Mouse (Mus musculus) stomach, postnatal 0 days (tissue): Measurements from ENCODE around the gene Reln. TPM values are rescaled to one million over a fixed set of nuclear protein-coding genes. Genes with fewer than 3 reads are reported as not detected.

Experiments
- ATAC-seq: fragments of 200-750 bp; cut with Nextera tagmentation; 2 replicates; pipeline ENCODE4 v1.8.0; 2017; ENCODE audit not compliant: low FRiP score, low TSS enrichment
- DNase-seq: peaks from one replicate; pipeline ENCODE4 v3.0.0-alpha.2; 2016; ENCODE audit warnings: low spot score
- H3K27ac ChIP-seq: fragments of 300-500 bp; sonication (generic); replicated peaks from 2 replicates; pipeline ENCODE4 v1.5.1; 2014; ENCODE audit warnings: mild to moderate bottlenecking, control low read depth
- H3K27me3 ChIP-seq: fragments of 300-500 bp; sonication (generic); 2 replicates; pipeline ENCODE4 v1.6.1; 2014; ENCODE audit warnings: low read length; ENCODE audit not compliant: control insufficient read depth, insufficient read depth
- H3K36me3 ChIP-seq: fragments of 300-500 bp; sonication (generic); 2 replicates; pipeline ENCODE4 v1.6.1; 2014; ENCODE audit warnings: low read length, mixed read lengths; ENCODE audit not compliant: control insufficient read depth, insufficient read depth
- H3K4me1 ChIP-seq: fragments of 300-500 bp; sonication (generic); replicated peaks from 2 replicates; pipeline ENCODE4 v1.6.1; 2014; ENCODE audit warnings: antibody characterized with exemption; ENCODE audit not compliant: control insufficient read depth, insufficient read depth
- H3K4me2 ChIP-seq: fragments of 300-500 bp; sonication (generic); replicated peaks from 2 replicates; pipeline ENCODE4 v1.6.1; 2014; ENCODE audit warnings: low read depth, mild to moderate bottlenecking, control low read depth, moderate library complexity
- H3K4me3 ChIP-seq: fragments of 300-500 bp; sonication (generic); 2 replicates; pipeline ENCODE4 v1.5.1; 2014; ENCODE audit warnings: low read depth, low read length, control low read depth
- H3K9ac ChIP-seq: fragments of 300-500 bp; sonication (generic); 2 replicates; pipeline ENCODE4 v1.6.1; 2014; ENCODE audit warnings: mild to moderate bottlenecking, low read length, control low read depth, mixed read lengths
- H3K9me3 ChIP-seq: fragments of 300-500 bp; sonication (generic); 2 replicates; pipeline ENCODE4 v1.6.1; 2016; ENCODE audit warnings: low read length; ENCODE audit not compliant: control insufficient read depth
- CTCF ChIP-seq: IDR thresholded peaks from 2 replicates; pipeline ENCODE4 v1.5.1; 2016; ENCODE audit warnings: antibody characterized with exemption, low read depth, mild to moderate bottlenecking, moderate library complexity
- EP300 ChIP-seq: optimal IDR thresholded peaks from 2 replicates; pipeline ENCODE3; 2016; ENCODE audit warnings: antibody characterized with exemption
- WGBS: fragments of 180-500 bp; shearing (Covaris S2); extraction: QIAGEN DNeasy Blood & Tissue Kit; methylation state at CpG from one replicate; pipeline ENCODE4 v1.1.7; 2014; 5-methylcytosine and 5-hydroxymethylcytosine counted together
- polyA plus RNA-seq: library from polyadenylated mRNA; unstranded; fragments of >200 nt; fragmentation: Nextera tagmentation; extraction: Ambion mirVana; gene quantifications from 2 replicates; pipeline ENCODE4 v1.2.1, GENCODE M21; 2015

The Reln gene
- polyA plus RNA-seq, 1 experiment from 2014 or later: 1.6 TPM

DNA sequence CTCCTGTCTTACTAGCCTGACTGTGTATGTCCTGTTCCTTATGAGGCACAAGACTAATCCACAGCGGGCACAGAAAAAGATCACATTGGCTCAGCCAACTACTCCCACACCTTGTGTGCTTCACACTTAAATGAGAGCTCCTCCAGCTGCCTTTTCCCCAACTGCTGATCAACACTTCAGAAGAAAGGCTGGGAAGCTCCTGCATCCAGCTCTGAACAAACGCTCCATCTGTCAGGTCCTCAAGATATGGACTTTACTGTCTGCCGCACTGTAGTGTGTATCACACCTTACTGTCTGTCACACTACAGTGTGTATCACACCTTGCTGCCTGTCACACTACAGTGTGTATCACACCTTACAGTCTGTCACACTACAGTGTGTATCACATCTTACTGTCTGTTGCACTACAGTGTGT is 82.1 kb downstream of the Reln start:
- Histone ChIP-seq H3K36me3 (no peaks in the 10 kb centered on the region), H3K9ac (no peak overlapping the region), H3K27ac (no peak overlapping the region), H3K4me1 (no peaks in the 10 kb centered on the region), H3K9me3 (no peaks in the 10 kb centered on the region), H3K4me3 (no peak overlapping the region), H3K27me3 (no peaks in the 10 kb centered on the region), H3K4me2 (no peak overlapping the region)
- WGBS: 76% methylated on average over 3 of the region's 3 CpGs
- ATAC-seq: no peak
- DNase-seq: no peak
- TF ChIP-seq CTCF (no peak), EP300 (no peak)

DNA sequence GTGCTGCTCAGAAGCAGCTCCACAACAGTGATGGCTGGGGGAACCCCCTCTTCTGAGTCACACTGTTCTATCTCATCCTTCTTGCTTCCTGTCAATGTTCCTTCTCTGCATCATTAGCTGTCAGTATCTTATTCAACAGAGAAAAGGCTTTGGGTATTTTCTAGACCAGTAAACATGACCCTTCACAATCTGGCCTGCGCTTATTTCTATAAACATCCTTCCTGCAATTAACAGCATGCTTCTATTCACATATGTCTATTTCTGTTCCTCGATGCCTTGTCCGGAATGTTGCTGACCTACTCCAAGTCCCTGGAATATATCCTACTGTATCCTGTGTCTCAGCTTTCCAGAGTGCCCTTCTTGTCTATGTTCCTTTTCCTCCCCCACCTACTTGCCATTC is 89.2 kb downstream of the Reln start:
- Histone ChIP-seq H3K27me3 (no peaks in the 10 kb centered on the region), H3K9ac (no peak overlapping the region), H3K36me3 (no peaks in the 10 kb centered on the region), H3K4me3 (no peak overlapping the region), H3K9me3 (no peaks in the 10 kb centered on the region), H3K4me2 (no peak overlapping the region), H3K4me1 (no peaks in the 10 kb centered on the region), H3K27ac (no peak overlapping the region)
- DNase-seq (no peak), ATAC-seq (no peak)
- TF ChIP-seq EP300 (no peak), CTCF (no peak)
- WGBS: 73% methylated on average over 3 of the region's 3 CpGs

DNA sequence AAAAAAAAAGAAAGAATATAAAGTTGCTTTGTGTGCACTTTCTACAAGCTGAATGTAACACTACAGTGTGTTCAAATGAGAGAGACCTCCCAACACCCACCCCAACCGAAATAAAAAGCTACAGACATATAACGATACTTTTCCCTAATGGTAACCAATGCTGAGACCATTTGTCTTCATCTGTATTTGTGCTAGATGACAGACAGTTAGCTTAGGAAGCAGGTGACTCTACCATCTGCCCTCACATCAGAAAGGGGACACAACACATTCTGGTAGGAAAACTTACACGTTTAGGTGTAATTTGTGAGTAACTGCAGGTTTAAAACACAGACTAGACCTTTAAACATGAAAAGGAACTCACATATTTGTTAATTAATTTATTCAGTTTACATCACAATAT is 90.6 kb downstream of the Reln start:
- 72% methylated on average over 3 of the region's 3 CpGs for WGBS
- Histone ChIP-seq H3K4me1 (no peaks in the 10 kb centered on the region), H3K27me3 (no peaks in the 10 kb centered on the region), H3K4me2 (no peak overlapping the region), H3K4me3 (no peak overlapping the region), H3K9ac (no peak overlapping the region), H3K9me3 (no peaks in the 10 kb centered on the region), H3K36me3 (no peaks in the 10 kb centered on the region), H3K27ac (no peak overlapping the region)
- ATAC-seq (no peak), DNase-seq (no peak)
- TF ChIP-seq EP300: no peak
- no peak for TF ChIP-seq CTCF

DNA sequence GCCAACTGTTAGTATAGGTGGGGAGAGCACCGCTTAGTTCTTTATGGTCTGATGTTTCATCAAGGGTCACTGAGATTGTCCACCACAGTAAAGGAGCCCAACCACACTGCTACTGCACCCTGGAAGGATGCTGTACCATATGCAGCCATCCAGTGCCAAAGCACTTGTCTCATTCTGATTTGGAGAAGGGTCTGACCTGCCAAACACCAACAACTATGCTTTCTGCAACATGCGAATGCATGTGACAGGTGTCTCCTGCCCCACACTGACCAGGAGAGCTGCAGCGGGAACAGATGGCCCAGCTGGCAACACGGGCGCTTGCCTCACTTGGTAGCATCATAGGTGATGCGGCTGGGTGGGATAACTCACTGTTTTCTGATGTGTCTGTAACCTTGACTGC is 91.2 kb downstream of the Reln start:
- 89% methylated on average over 6 of the region's 6 CpGs for WGBS
- Histone ChIP-seq H3K4me1 (no peaks in the 10 kb centered on the region), H3K36me3 (no peaks in the 10 kb centered on the region), H3K27ac (no peak overlapping the region), H3K9ac (no peak overlapping the region), H3K4me3 (no peak overlapping the region), H3K4me2 (no peak overlapping the region), H3K9me3 (no peaks in the 10 kb centered on the region), H3K27me3 (no peaks in the 10 kb centered on the region)
- ATAC-seq: no peak
- TF ChIP-seq CTCF: no peak
- no peak for DNase-seq

DNA sequence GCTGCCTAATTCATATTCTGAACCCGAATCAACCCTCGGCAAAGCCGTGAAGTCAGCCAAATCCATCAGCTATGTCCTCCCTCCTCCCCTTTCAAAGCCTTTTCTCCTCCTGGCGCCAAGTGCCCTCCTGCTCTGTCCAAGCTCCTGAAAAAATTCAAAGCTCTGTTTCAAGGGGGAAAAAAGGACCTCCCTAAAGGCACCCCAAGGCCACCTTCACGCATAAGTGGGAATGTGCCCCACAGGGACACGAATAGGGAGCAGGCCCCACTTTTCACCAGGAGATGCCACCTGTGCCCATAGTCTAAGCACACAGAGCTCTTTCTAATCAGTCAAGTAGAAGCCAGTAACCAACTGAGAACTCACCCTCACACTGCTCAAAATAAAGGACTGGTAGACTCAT is 96.7 kb downstream of the Reln start:
- H3K9me3 ChIP-seq: no peaks in the 10 kb centered on the region
- DNase-seq (no peak), ATAC-seq (no peak)
- no peak overlapping the region for H3K9ac ChIP-seq
- H3K4me2 ChIP-seq: no peak overlapping the region
- H3K4me3 ChIP-seq: no peak overlapping the region
- WGBS: 74% methylated on average over 6 of the region's 6 CpGs
- H3K36me3 ChIP-seq: no peaks in the 10 kb centered on the region
- TF ChIP-seq CTCF (no peak), EP300 (no peak)
- no peaks in the 10 kb centered on the region for H3K27me3 ChIP-seq
- H3K4me1 ChIP-seq: no peaks in the 10 kb centered on the region
- H3K27ac ChIP-seq: no peak overlapping the region

DNA sequence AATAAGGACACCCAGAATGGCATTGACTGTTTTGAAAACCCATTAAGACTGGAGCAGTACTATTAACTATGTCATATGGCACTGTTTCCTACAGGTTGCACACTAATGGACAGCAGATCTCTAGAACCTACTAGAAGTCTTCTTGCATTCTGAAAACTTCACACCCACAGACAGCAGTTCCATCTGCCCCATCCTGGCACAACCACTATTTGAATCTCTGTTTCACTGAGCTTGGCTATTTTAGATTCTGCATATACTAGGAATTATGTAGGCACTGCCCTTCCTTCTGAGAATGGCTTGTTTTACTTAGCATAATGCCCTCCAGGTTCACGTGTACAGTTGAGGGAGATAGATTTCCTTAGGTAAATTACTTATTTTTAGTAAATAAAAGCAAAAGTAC is 99.4 kb downstream of the Reln start:
- Histone ChIP-seq H3K9me3 (no peaks in the 10 kb centered on the region), H3K36me3 (no peaks in the 10 kb centered on the region), H3K27me3 (no peaks in the 10 kb centered on the region), H3K4me1 (no peaks in the 10 kb centered on the region), H3K9ac (no peak overlapping the region), H3K4me3 (no peak overlapping the region), H3K27ac (no peak overlapping the region), H3K4me2 (no peak overlapping the region)
- ATAC-seq (no peak), DNase-seq (no peak)
- 82% methylated on average over 1 of the region's 1 CpGs for WGBS
- TF ChIP-seq EP300 (no peak), CTCF (no peak)
